Mouse (Mus musculus) heart, adult 9 months (tissue): ENCODE measurements around the gene Spag6.
A peak's percentile ranks its signal among the peaks of the same experiment; 100 is the strongest.

Experiments used
- DNase-seq, 2 experiments: peaks; one replicate each; pipeline ENCODE4 v3.0.0; 2022; ENCODE audit warnings: low spot score in 2 of 2

Spag6 gene

GRCm38 (mm10) chr2:18731718-18732117 is 37.9 kb downstream of the Spag6 start:
- no peak for DNase-seq

- DNase-seq = no peak
Observed at GRCm38 (mm10) chr2:18734394-18735127, 40.7 kb downstream of the Spag6 start.

GRCm38 (mm10) chr2:18737040-18737439 is 43.2 kb downstream of the Spag6 start:
- DNase-seq = no peak

- DNase-seq = no peak
Observed at GRCm38 (mm10) chr2:18739216-18739615, 45.4 kb downstream of the Spag6 start.

GRCm38 (mm10) chr2:18756144-18756543 is 62.3 kb downstream of the Spag6 start:
- peak; percentile 18 to 20 for DNase-seq

GRCm38 (mm10) chr2:18764846-18765245 is 71.0 kb downstream of the Spag6 start:
- no peak for DNase-seq

- peak; percentile 22 to 43 for DNase-seq
Observed at GRCm38 (mm10) chr2:18765481-18766249, 71.8 kb downstream of the Spag6 start.

- DNase-seq = no peak
Observed at GRCm38 (mm10) chr2:18766441-18766820, 72.6 kb downstream of the Spag6 start.

- peak; percentile 88 to 90 for DNase-seq
Observed at GRCm38 (mm10) chr2:18766821-18767541, 73.1 kb downstream of the Spag6 start.

GRCm38 (mm10) chr2:18768414-18768813 is 74.6 kb downstream of the Spag6 start:
- DNase-seq = no peak

- no peak for DNase-seq
Observed at GRCm38 (mm10) chr2:18772413-18772812, 78.6 kb downstream of the Spag6 start.

- DNase-seq = no peak
Observed at GRCm38 (mm10) chr2:18774326-18774725, 80.5 kb downstream of the Spag6 start.

- DNase-seq = no peak
Observed at GRCm38 (mm10) chr2:18778220-18778619, 84.4 kb downstream of the Spag6 start.

- no peak for DNase-seq
Observed at GRCm38 (mm10) chr2:18779830-18780229, 86.0 kb downstream of the Spag6 start.

- no peak for DNase-seq
Observed at GRCm38 (mm10) chr2:18781296-18781695, 87.5 kb downstream of the Spag6 start.

GRCm38 (mm10) chr2:18794261-18794660 is 100.4 kb downstream of the Spag6 start:
- no peak for DNase-seq

GRCm38 (mm10) chr2:18797776-18798175 is 103.9 kb downstream of the Spag6 start:
- no peak for DNase-seq

- no peak for DNase-seq
Observed at GRCm38 (mm10) chr2:18799265-18799965, 105.6 kb downstream of the Spag6 start.
